ENCODE assay signal across 8 mouse cellular contexts in genomic region chr2:127133621-127134461, GRCm38 (mm10). TPM values are rescaled to one million over a fixed set of nuclear protein-coding genes. Genes with fewer than 3 reads are reported as not detected.
DNase-seq lines count a peak whose midpoint lies in the region; ATAC-seq lines count a peak whose summit lies in the region.

Ncaph (minus strand) TSS chr2:127133954.

- H3K4me2 ChIP-seq in hindbrain, embryonic 12.5 days (replicated peaks), result peak within 1 kb of the TSS; percentile 75

- DNase-seq in MN1 (ENCODE audit: low spot score), result peak; percentile 92
- DNase-seq in cerebellum, adult 9-10 months, result peak; percentile 87
- peak; percentile 52 to 92 for DNase-seq in frontal cortex, adult 2 months (ENCODE audit: extremely low spot score in 1 of 2, low spot score in 1 of 2)
- DNase-seq in layer of hippocampus, postnatal 14 days (ENCODE audit: low spot score in 2 of 2), result peak; percentile 89 to 91
- peak; percentile 97 for DNase-seq in lung, postnatal 14 days
- peak; percentile 66 for DNase-seq in retina, adult 2 months (ENCODE audit: low read depth, low spot score)
- peak; percentile 93 to 98 for DNase-seq in thymus, postnatal 36 days

- no peaks in the 10 kb centered on the region for H3K27me3 ChIP-seq in hindbrain, embryonic 12.5 days

- H3K4me1 ChIP-seq in hindbrain, embryonic 12.5 days, result peaks cover 29% of the 10 kb centered on the region

- H3K36me3 ChIP-seq in hindbrain, embryonic 12.5 days, result no peaks in the 10 kb centered on the region

- WGBS in hindbrain, embryonic 12.5 days, result 1% methylated on average over 57 of the region's 57 CpGs

- peak; percentile 90 for ATAC-seq in hindbrain, embryonic 12.5 days (ENCODE audit: low FRiP score)

- H3K27ac ChIP-seq in hindbrain, embryonic 12.5 days, result peak within 1 kb of the TSS; percentile 75; the same call in 1 of the 2 replicates

- H3K4me3 ChIP-seq in hindbrain, embryonic 12.5 days, result peak within 1 kb of the TSS; percentile 85

- peak within 1 kb of the TSS; percentile 67 for H3K9ac ChIP-seq in hindbrain, embryonic 12.5 days

- H3K9me3 ChIP-seq in hindbrain, embryonic 12.5 days (replicated peaks), result no peaks in the 10 kb centered on the region

RNA-seq across cellular contexts. Expression of gene Ncaph, which starts in this region (rescaled TPM):
- 1.6 and 2.4 TPM in 2 replicates for polyA plus RNA-seq in frontal cortex, adult 2 months (2012; rRNA removed)
- polyA plus RNA-seq in hindbrain, embryonic 12.5 days (2016; fragmentation: Nextera tagmentation; extraction: Ambion mirVana), result 58.5 and 62.6 TPM in 2 replicates
- total RNA-seq in layer of hippocampus, postnatal 14 days (2021), result 1 to 10 TPM; 4.5 to 5.6 TPM

Comparison
In these comparisons a context has a peak if more than half of its experiments do, and no peak if none do; other contexts are left out.
1. Peak in every context shown above with its lines: DNase-seq, ATAC-seq, H3K4me3 ChIP-seq and H3K27ac ChIP-seq.
2. RNA of gene Ncaph (polyA plus RNA-seq): 58.5 to 62.6 TPM in hindbrain, embryonic 12.5 days; 1.6 to 2.4 TPM in frontal cortex, adult 2 months; every median in the first group is over 10 times any median in the second.